Mouse (Mus musculus): ENCODE measurements around the gene Fmod. TPM values are rescaled to one million over a fixed set of nuclear protein-coding genes. Genes with fewer than 3 reads are reported as not detected.
A peak's percentile ranks its signal among the peaks of the same experiment; 100 is the strongest.

The Fmod gene
- total RNA-seq, 2 experiments from 2014 or later, result 53.6 to 322 TPM

- no peak for TF ChIP-seq CTCF (IDR thresholded peaks at IDR 0.05)
- intact Hi-C loops (cut with DNase I), result no loop called here
- no peak for DNase-seq
- no peak overlapping the region for H3K4me3 ChIP-seq
- peak overlapping the region; percentile 97; the same call in 1 of the 2 replicates for H3K27ac ChIP-seq
Observed at GRCm38 (mm10) chr1:134058870-134059269, 21.8 kb downstream of the Fmod start.

- Histone ChIP-seq H3K27ac (peak overlapping the region; percentile 97), H3K4me3 (peak overlapping the region; percentile 70)
- DNase-seq, result no peak
- TF ChIP-seq CTCF (IDR thresholded peaks at IDR 0.05), result peak; percentile 60
- intact Hi-C loops (cut with DNase I), result loop anchor here (2.0 to 5.0 kb wide), 2 partner anchors 19 to 272 kb away; partner anchors contain the start of genes Btg2 and Ppfia4
Observed at GRCm38 (mm10) chr1:134059739-134060695, 23.0 kb downstream of the Fmod start.

- Histone ChIP-seq H3K4me3 (peak overlapping the region; percentile 70), H3K27ac (peak overlapping the region; percentile 97)
- intact Hi-C loops (cut with DNase I), result loop anchor here (2.0 to 5.0 kb wide), 2 partner anchors 18 to 271 kb away; partner anchors contain the start of genes Btg2 and Ppfia4
- DNase-seq, result peak; percentile 93
- TF ChIP-seq CTCF (IDR thresholded peaks at IDR 0.05), result peak; percentile 33; the same call in 1 of the 2 replicates
Observed at GRCm38 (mm10) chr1:134060849-134061569, 24.0 kb downstream of the Fmod start.

- H3K27ac ChIP-seq, result peak overlapping the region; percentile 97
- TF ChIP-seq CTCF (IDR thresholded peaks at IDR 0.05), result no peak
- DNase-seq, result no peak
- intact Hi-C loops (cut with DNase I), result loop anchor here (2.0 to 5.0 kb wide), 2 partner anchors 17 to 270 kb away; partner anchors contain the start of genes Btg2 and Ppfia4
- H3K4me3 ChIP-seq, result no peak overlapping the region
Observed at GRCm38 (mm10) chr1:134061915-134062314, 24.9 kb downstream of the Fmod start.

- Histone ChIP-seq H3K27ac (peak overlapping the region; percentile 97), H3K4me3 (peak overlapping the region; percentile 53; the same call in 1 of the 2 replicates)
- DNase-seq, result no peak
- TF ChIP-seq CTCF (IDR thresholded peaks at IDR 0.05), result no peak
- intact Hi-C loops (cut with DNase I), result loop anchor here (5.0 kb wide), 1 partner anchor 270 kb away; the partner anchor contains the start of gene Ppfia4
Observed at GRCm38 (mm10) chr1:134062411-134063085, 25.5 kb downstream of the Fmod start.

GRCm38 (mm10) chr1:134063086-134063772 is 26.2 kb downstream of the Fmod start:
- Histone ChIP-seq H3K27ac (peak overlapping the region; percentile 97), H3K4me3 (peak overlapping the region; percentile 53)
- no peak for TF ChIP-seq CTCF (IDR thresholded peaks at IDR 0.05)
- peak; percentile 86 for DNase-seq
- intact Hi-C loops (cut with DNase I), result loop anchor here (5.0 kb wide), 1 partner anchor 269 kb away; the partner anchor contains the start of gene Ppfia4

GRCm38 (mm10) chr1:134063773-134064125 is 26.7 kb downstream of the Fmod start:
- no peak for TF ChIP-seq CTCF (IDR thresholded peaks at IDR 0.05)
- intact Hi-C loops (cut with DNase I), result loop anchor here (5.0 kb wide), 1 partner anchor 269 kb away; the partner anchor contains the start of gene Ppfia4
- H3K4me3 ChIP-seq, result peak overlapping the region; percentile 53
- DNase-seq, result peak; percentile 48
- H3K27ac ChIP-seq, result peak overlapping the region; percentile 97

GRCm38 (mm10) chr1:134064296-134064831 is 27.3 kb downstream of the Fmod start:
- peak overlapping the region; percentile 53; the same call in 1 of the 2 replicates for H3K4me3 ChIP-seq
- H3K27ac ChIP-seq, result peak overlapping the region; percentile 97
- no peak for TF ChIP-seq CTCF (IDR thresholded peaks at IDR 0.05)
- no peak for DNase-seq
- intact Hi-C loops (cut with DNase I), result loop anchor here (5.0 kb wide), 1 partner anchor 268 kb away; the partner anchor contains the start of gene Ppfia4

GRCm38 (mm10) chr1:134065241-134065809 is 28.3 kb downstream of the Fmod start:
- H3K27ac ChIP-seq, result peak overlapping the region; percentile 97
- TF ChIP-seq CTCF (IDR thresholded peaks at IDR 0.05), result no peak
- no peak overlapping the region for H3K4me3 ChIP-seq
- DNase-seq, result peak; percentile 49
- intact Hi-C loops (cut with DNase I), result no loop called here

GRCm38 (mm10) chr1:134066554-134066953 is 29.5 kb downstream of the Fmod start:
- Histone ChIP-seq H3K27ac (peak overlapping the region; percentile 48), H3K4me3 (no peak overlapping the region)
- intact Hi-C loops (cut with DNase I), result no loop called here
- TF ChIP-seq CTCF (IDR thresholded peaks at IDR 0.05), result no peak
- DNase-seq, result no peak

GRCm38 (mm10) chr1:134067143-134067619 is 30.1 kb downstream of the Fmod start:
- peak overlapping the region; percentile 48 for H3K27ac ChIP-seq
- TF ChIP-seq CTCF (IDR thresholded peaks at IDR 0.05), result no peak
- no peak for DNase-seq
- intact Hi-C loops (cut with DNase I), result no loop called here
- H3K4me3 ChIP-seq, result no peak overlapping the region

Data from gastrocnemius, adult 2 months (tissue).